Mouse (Mus musculus): ENCODE measurements around the gene Cd27. TPM values are rescaled to one million over a fixed set of nuclear protein-coding genes. Genes with fewer than 3 reads are reported as not detected.

Cd27 gene
- total RNA-seq, 2 experiments from 2014 or later: not detected

GRCm38 (mm10) chr6:125244551-125244950 lies 7.7 kb upstream of the Cd27 start:
- DNase-seq: no peak

GRCm38 (mm10) chr6:125241566-125241965 lies 4.8 kb upstream of the Cd27 start:
- no peak for DNase-seq

- no peak for DNase-seq
These were observed 3.8 kb upstream of the Cd27 start for GRCm38 (mm10) chr6:125240617-125241016.

GRCm38 (mm10) chr6:125239547-125239946 lies 2.7 kb upstream of the Cd27 start:
- DNase-seq: no peak

- DNase-seq: no peak
These were observed 1.6 kb upstream of the Cd27 start for GRCm38 (mm10) chr6:125238396-125238795.

DNA sequence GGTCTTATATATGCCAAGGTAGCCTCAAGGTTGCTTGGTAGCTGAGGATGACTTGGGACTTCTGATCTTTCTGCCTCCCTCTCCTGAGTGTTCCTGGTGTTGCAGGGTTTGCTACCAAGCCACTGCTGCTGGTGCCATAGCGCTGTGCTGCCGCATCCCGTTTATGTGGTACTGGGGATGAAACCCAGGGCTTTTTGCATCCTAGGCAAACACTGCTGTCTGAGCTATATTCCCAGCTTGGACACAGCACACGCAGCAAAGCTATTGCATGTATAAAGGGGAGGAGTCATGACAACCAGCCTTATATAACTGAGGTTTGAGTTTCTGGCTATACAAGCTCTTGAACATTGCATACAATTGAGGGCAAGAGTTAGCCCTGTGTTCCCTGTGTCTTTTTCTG lies 611 bp upstream of the Cd27 start:
- no peak for DNase-seq

DNA sequence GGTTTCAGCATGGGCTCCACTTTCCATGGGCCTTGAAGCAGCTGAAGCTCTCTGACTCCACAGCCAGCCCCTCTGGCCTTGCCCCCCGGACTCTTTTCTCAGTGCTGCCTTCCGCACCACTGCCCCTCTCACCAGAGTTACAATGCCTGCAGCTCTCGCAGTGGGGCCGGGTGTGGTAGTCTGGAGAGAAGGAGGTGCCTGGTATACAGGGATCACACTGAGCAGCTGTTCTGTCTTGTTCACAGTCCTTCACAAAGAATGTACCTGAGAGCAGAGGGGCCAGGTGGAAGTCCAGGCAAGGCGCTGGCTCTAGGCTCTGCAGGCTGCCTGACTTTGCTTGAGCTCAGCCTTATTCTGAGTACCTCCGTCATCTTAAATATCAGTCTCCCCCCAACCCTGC lies 469 bp downstream of the Cd27 start:
- no peak for DNase-seq

- no peak for DNase-seq
These were observed 2.3 kb downstream of the Cd27 start for GRCm38 (mm10) chr6:125234520-125234828.

GRCm38 (mm10) chr6:125233816-125234519 lies 2.8 kb downstream of the Cd27 start:
- no peak for DNase-seq

GRCm38 (mm10) chr6:125232516-125232915 lies 4.3 kb downstream of the Cd27 start:
- no peak for DNase-seq

DNA sequence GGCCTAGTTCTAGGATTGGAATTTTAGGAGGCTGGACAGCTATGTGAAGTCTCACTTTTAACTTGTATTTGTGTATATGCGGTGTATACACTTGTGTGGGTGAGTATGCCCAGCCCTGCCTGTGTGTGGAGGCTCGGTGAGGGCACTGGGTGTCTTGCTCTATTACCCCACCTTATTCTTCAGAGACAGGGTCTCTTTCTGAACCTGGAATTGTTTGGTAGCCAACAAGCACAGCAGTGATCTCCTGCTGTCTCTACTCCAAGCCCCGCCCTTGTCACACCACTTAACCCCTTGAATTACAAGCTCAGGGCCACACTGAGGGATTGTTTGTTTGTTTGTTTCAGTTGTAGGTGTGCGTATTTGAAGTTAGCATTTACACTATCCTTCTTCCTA lies 4.8 kb downstream of the Cd27 start:
- DNase-seq: no peak

DNA sequence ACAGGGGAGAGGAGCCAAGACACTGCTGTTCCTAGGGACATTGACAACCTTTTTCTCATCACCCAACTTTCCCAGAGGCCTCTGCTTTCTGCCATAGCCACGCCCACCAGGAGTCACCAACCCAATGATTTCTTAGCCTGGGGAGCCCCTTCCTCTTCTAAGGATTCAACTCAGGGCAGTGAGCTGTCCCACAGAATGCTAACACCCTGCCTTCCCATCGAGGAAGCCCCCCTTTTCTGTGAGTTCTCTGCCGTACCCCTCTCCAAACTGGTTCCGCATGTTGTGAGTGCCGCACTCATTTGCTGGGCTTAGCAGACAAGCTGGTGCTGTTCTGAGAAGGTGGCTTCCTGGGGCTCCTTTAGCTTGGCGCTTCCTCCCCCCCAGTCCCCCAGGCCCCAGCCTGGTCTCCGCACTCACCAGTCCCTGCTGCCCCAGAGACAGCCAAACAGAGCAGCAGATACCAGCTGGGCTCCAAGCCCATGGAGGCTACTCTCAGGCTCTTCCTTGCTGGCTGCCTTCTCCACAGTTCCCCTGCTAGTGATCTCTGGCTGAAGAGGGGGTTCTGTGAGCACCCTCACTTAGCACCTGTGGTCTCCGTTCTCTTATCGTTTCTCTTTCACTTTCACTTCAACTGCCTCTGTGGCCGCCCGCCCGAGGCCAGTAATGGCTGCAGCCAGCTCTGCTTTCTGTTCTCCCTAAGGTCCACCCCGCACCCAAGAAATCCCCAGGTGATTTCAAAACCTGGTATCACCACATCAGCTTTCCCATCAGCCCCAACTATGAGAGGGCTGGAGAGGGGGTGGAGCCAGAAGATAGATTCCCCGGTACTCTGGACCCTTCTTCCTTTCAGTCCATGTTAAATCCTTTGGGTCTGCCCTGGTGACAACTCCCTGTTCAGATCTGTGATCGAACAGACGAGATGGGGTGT lies 5.4 kb downstream of the Cd27 start, which contains the start of gene Tapbpl:
Tapbpl (minus strand) TSS at position 744 of the 928 bp plus-strand sequence.
- DNase-seq: peak; percentile 42 to 50

DNA sequence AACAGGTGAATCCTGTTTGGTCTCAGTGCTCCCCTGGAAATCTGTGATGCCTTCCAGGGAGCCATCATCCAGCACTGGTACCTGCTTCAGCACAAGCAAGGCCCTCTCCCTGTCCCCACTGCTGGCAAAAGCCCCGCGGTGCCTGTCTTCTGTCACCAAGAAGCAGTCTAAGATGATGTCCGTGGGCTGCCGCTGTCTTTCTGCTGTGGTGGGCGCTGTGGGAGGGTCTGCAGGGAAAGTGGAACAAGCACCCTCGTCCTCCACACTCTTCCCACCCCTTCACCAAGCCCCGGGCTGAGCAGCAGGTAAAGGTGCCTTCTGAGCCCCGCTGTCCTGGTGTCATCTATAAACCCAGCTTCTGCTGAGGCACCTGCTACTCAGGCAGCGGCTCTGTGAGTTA lies 6.2 kb downstream of the Cd27 start:
- DNase-seq: no peak

DNA sequence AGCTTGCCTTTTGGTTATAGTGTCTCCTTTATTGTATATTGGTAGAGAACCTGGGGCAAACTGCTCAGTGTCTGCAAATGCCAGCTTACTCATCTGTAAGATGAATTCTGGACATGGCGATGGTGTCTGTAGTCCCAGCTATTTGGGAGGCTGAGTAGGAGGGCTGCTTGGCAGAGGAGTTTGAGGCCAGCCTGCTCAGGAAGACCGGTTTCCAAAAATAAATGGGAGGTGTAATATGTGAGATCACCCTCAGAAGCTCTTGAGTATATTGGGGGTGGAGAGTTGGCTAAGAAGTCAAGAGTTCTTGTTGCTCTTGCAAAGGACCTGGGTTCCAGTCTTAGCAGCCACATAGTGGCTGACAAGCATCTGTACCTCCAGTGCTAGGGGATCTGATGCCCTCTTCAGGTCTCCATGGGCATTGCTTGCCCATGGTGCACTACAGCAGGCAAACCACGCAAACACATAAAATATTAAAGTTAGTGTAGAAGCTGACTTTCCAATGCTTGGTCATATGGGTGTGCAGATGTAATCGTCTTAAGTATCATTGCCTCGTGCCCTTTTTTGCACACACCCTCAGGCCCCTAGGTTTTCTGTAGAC lies 11.2 kb downstream of the Cd27 start:
- DNase-seq: no peak

DNA sequence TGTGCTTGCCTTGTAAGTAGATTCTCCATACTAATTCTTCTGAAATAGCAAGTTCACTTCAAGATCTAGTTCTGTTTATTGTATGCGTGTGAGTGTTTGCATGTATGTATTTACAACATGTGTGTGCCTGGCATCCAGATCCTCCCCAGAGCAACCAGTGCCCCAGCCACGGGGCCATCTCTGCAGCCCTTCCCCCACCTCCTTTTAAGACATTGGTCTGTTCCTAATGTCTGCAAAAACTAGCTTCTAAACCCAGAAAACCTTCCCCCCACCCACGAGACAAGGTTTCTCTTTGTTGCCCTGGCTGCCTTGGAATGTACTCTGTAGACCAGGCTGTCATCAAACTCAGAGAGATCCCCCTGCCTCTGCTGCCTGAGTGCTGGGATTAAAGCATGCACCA lies 14.2 kb downstream of the Cd27 start:
- DNase-seq: no peak

- DNase-seq: no peak
These were observed 14.7 kb downstream of the Cd27 start for GRCm38 (mm10) chr6:125222146-125222545.

DNA sequence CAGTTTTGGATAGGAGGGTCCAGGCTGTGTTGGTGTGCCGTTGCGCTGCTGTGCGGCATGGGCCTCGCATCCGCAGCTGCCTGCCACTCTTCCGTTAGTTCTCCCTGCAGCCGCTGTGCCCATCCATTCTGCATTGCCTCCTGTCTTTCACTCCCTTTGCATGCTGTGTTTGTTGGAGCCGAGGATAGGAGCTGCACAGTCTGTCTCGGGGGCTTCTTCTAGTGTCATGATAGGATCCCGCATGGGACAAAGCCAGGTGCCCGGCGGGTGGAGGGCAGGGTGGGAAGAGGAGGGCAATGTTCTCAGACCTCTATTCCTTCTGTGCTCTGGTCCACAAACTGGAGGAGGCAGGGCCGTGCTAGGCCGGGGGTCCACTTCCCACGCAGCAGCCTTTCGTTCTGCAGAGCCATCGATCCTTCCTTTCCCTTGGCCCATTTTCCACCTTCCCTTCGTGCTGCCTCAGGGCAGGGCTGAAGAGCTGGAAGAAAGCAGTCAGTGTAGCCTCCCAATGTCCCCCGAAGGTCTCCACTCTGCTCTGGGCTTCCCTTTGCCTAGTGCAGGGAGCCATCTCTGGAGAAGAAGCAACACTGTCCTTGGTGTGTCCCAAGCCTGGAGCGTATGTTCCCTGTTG lies 15.6 kb downstream of the Cd27 start:
- DNase-seq: no peak

GRCm38 (mm10) chr6:125218963-125219362 lies 17.8 kb downstream of the Cd27 start:
- DNase-seq: peak in 1 of 2 experiments; percentile 51

DNA sequence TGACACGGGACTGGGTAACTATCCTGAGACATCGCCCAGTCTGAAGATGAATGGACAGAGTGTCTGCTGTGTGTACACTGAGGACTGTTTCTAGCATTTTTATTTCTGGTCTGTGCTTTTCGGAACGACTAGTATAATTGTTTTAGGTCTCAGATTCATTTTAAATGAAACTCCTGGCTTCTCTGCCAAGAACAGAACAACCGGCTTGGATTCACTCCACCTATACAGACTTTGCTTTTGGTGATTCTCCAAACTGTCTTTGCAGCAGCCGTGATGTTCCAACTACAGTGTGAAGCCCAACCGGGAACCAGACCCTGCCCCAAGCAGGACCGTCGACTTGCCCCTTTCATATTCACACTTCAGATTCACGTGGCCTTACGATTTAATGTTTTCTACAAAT lies 18.9 kb downstream of the Cd27 start:
- DNase-seq: no peak

- no peak for DNase-seq
These were observed 19.9 kb downstream of the Cd27 start for GRCm38 (mm10) chr6:125216898-125217297.

- DNase-seq: peak; percentile 90 to 92
These were observed 21.5 kb downstream of the Cd27 start, which contains the start of gene Vamp1 for GRCm38 (mm10) chr6:125215148-125215954. TSS of gene Vamp1 (plus strand) at chr6:125215551.

GRCm38 (mm10) chr6:125213715-125214114 lies 23.1 kb downstream of the Cd27 start:
- DNase-seq: no peak
